Mouse (Mus musculus) layer of hippocampus, adult 11-12 months (tissue): ENCODE results near the gene Unc13c.

ENCODE experiments used
- DNase-seq: peaks from one replicate; pipeline ENCODE4 v3.0.0; 2022; ENCODE audit warnings: low spot score

The Unc13c gene

GRCm38 (mm10) chr9:73882393-73882919, 86.3 kb downstream of the Unc13c start:
- no peak for DNase-seq

GRCm38 (mm10) chr9:73867410-73868067, 101.2 kb downstream of the Unc13c start:
- no peak for DNase-seq

- no peak for DNase-seq
These were observed 102.1 kb downstream of the Unc13c start for GRCm38 (mm10) chr9:73866666-73867065.

- DNase-seq = no peak
These were observed 109.3 kb downstream of the Unc13c start for GRCm38 (mm10) chr9:73859469-73859868.

- DNase-seq = no peak
These were observed 114.5 kb downstream of the Unc13c start for GRCm38 (mm10) chr9:73854281-73854680.

- DNase-seq = no peak
These were observed 162.1 kb downstream of the Unc13c start for GRCm38 (mm10) chr9:73806681-73807080.

- no peak for DNase-seq
These were observed 194.2 kb downstream of the Unc13c start for GRCm38 (mm10) chr9:73774616-73775015.

- DNase-seq = no peak
These were observed 213.6 kb downstream of the Unc13c start for GRCm38 (mm10) chr9:73755185-73755584.

GRCm38 (mm10) chr9:73753480-73753879, 215.3 kb downstream of the Unc13c start:
- no peak for DNase-seq

GRCm38 (mm10) chr9:73751344-73751743, 217.4 kb downstream of the Unc13c start:
- no peak for DNase-seq

- no peak for DNase-seq
These were observed 234.3 kb downstream of the Unc13c start for GRCm38 (mm10) chr9:73734446-73734845.

GRCm38 (mm10) chr9:73725717-73726662, 242.8 kb downstream of the Unc13c start:
- no peak for DNase-seq

- no peak for DNase-seq
These were observed 244.0 kb downstream of the Unc13c start for GRCm38 (mm10) chr9:73724776-73725175.

- DNase-seq = no peak
These were observed 255.3 kb downstream of the Unc13c start for GRCm38 (mm10) chr9:73713508-73713907.

- DNase-seq = no peak
These were observed 271.7 kb downstream of the Unc13c start for GRCm38 (mm10) chr9:73697103-73697502.

GRCm38 (mm10) chr9:73681580-73681979, 287.2 kb downstream of the Unc13c start:
- no peak for DNase-seq

GRCm38 (mm10) chr9:73680545-73681495, 287.9 kb downstream of the Unc13c start:
- no peak for DNase-seq

GRCm38 (mm10) chr9:73671656-73672212, 297.0 kb downstream of the Unc13c start:
- no peak for DNase-seq

- DNase-seq = no peak
These were observed 298.7 kb downstream of the Unc13c start for GRCm38 (mm10) chr9:73670040-73670439.

GRCm38 (mm10) chr9:73662839-73663238, 305.9 kb downstream of the Unc13c start:
- no peak for DNase-seq

- no peak for DNase-seq
These were observed 319.7 kb downstream of the Unc13c start for GRCm38 (mm10) chr9:73649088-73649487.
